Mouse (Mus musculus) CD8-positive naive resting alpha-beta T cell, adult 2 months (primary cell): Measurements from ENCODE around the gene Paics.
"Not testable (repeated sequence)": the region's sequence is repeated elsewhere in the genome, so short reads cannot be mapped to it uniquely, and the experiment has no call there.

ENCODE experiments used
- DNase-seq, 2 experiments: peaks; one replicate each; pipeline ENCODE4 v3.0.0; 2022; ENCODE audit warnings: low read depth in 2 of 2, low spot score in 2 of 2

Gene Paics

GRCm38 (mm10) chr5:76951106-76952027, at the start of gene Paics, which contains the start of gene Ppat:
TSS of gene Paics (plus strand) at chr5:76951307.
TSS of gene Ppat (minus strand) at chr5:76951578.
- peak; percentile 96 to 97 for DNase-seq

DNA sequence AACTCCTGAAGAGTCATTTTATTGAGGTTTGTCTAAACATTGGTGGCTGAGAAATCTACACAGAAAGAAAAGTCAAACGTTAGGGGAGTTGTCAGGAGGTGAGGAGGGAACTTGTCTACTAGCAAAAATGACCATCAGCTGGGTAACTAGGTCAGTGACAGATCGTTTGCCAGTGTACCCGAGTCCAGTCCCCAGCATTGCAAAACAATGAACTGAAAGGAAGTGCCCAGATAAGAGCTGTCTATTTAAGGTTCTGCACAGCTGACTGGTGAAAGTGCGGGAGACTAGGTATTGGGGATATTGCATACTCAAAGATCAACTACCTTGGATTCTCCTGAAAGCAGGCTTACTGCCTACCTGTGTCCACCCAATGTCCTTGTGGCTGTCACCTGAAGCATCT, 49.0 kb upstream of the Paics start:
- no peak for DNase-seq

DNA sequence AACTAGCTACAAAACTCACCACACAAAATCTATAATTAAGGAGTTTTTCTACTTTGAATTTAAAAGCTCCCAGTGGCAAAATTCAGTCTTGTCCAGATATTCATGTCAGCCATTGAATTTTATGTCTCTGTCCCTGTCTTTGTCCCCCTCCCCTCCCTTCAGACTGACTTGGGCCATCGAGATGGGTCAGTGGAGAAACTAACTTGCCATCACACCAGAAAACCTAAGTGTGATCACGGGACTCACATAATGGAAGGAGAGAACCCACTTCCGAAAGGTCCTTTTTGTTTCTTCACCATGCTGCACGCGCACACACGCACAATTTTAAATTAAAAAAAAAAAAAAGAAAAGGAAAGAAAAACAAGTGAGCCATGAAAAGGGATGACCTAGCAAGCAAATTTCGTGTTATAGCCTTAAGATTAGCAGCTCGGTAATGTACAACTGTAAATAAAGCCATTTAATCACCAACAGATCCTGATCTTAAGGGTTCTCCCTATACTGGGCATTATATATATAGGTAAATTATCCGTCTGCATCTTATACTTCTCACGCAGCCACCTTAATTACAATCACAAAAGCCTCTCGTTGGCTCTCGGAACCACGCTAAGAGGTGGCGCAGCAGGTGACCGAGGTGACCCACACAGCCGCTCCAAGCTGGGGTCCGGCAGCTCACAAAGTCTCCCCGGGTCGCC, 46.2 kb upstream of the Paics start:
- peak in 1 of 2 experiments; percentile 6 for DNase-seq

DNA sequence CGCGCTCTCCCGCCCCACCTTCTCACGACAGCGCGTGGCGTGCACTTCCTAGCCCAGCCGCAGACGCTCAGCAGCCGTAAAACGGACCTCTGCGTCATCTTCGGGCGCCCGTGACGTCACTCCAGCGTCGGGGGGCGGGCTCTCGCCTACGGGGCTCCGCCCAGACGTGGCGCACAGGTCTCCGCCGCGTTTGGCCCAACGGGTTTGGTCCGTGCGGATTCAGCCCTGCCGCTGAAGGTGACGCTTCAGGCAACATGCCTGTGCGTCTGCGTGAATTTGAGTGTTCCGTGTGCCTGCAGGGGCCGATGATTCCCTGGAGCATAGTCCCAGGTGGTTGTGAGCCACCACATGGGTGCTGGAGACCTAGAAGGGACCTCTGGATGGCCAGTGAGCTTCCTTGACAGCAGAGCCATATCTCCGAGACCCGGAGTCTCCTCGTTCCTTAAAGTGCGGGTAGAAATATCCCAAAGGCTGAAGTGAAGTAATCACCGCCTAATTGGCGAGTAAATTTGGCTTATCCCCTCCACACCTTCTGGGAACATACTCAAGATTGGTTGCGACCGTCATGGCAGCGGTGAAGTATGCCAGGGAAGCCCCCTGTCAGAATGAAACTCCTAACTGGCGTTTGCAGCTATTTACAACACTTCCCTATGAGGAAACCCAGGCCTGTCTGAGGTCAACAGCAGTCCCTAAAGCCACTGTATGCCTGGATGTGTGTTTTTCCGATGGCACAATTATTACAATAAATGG, 45.5 kb upstream of the Paics start, which contains the start of gene Aasdh:
TSS of gene Aasdh (minus strand) at position 110 of the 750 bp plus-strand sequence.
- peak; percentile 95 to 97 for DNase-seq

GRCm38 (mm10) chr5:76906155-76906499, 45.0 kb upstream of the Paics start:
- no peak for DNase-seq

DNA sequence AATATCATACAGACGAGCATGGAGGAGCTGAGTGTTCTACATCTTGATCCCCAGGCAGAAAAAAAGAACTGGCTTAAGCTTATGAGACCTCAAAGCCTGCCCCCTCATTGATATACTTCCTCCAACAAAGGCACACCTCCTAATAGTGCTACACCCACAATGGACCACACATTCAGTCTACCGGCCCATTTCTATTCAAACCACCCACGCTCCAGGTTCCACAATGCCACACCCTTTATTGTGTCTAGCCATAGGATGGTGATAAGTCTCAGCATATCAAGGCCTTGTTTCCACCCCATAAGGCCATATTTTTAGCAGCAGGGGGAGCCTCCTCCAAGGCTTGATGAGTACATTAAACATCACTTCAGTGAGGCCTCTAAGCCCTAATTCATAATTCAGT, 40.3 kb upstream of the Paics start:
- DNase-seq = no peak

DNA sequence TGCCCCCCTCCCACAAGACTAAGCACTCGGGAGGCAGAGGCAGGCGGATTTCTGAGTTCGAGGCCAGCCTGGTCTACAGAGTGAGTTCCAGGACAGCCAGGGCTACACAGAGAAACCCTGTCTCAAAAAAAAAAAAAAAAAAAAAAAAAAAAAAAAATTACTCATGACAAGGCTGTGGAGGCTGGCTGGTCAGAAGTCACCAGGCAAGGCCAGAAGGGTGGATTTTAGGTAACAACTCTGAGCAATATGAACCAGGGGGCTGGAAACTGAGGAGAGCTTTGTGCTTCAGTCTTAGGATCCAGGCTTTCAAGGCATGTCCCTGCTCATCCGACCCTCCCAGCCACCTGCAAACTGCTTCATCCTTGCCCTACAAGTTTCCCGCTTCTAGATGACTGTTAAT, 38.6 kb upstream of the Paics start:
- DNase-seq = not testable (repeated sequence)

- no peak for DNase-seq
Measured at GRCm38 (mm10) chr5:76922833-76923232, 28.3 kb upstream of the Paics start.

DNA sequence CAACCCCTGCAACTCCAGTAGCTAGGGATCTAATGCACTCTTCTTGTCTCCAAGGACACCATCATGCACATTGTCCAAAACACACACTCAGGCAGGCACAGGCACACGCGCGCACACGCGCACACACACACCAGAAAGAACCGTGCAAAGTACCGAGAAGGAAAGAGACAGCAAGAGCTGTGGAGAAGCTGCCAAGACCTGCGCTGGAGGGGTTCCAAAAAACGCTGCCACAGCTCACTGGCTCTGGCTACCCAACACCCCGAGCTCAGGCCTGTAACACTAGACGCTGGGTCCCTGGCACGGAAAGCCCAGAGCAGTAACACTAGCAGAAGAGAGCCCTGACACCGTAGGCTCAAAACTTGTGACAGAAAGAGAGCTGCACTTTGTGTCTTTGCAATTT, 27.7 kb upstream of the Paics start:
- no peak for DNase-seq

GRCm38 (mm10) chr5:76924296-76924695, 26.8 kb upstream of the Paics start:
- no peak for DNase-seq

DNA sequence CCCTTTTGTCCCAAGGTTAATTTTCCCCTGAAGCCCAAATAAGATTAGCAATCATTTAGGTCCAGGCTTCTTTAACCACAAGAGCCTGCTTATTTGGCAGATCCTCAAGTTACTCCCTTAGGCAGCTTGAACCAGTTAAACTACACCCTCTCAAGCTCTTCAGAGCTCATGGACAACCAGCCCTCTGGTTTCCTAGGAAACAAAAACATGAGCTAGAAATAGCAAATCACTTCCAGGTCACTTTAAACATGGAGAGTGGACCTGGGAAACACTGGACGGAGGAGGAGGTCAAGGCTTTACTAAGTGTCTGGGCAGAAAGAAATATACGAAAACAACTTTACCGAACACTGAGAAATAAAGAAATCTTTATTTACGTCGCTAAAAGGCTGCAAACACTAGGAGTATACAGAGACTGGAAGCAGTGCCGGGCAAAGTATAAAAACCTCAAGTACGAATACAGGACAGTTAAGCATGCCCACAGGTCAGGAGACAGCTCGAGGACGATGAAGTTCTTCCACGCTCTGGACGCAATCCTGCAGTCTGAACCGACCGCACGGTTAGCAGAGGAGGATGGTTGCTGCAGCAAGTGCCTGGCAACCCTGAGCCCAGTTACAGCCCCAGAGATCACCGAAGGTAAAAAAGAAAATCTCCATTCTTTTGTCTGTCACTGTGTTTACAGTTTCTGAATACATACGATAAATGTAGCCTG, 22.8 kb upstream of the Paics start:
- DNase-seq = no peak

DNA sequence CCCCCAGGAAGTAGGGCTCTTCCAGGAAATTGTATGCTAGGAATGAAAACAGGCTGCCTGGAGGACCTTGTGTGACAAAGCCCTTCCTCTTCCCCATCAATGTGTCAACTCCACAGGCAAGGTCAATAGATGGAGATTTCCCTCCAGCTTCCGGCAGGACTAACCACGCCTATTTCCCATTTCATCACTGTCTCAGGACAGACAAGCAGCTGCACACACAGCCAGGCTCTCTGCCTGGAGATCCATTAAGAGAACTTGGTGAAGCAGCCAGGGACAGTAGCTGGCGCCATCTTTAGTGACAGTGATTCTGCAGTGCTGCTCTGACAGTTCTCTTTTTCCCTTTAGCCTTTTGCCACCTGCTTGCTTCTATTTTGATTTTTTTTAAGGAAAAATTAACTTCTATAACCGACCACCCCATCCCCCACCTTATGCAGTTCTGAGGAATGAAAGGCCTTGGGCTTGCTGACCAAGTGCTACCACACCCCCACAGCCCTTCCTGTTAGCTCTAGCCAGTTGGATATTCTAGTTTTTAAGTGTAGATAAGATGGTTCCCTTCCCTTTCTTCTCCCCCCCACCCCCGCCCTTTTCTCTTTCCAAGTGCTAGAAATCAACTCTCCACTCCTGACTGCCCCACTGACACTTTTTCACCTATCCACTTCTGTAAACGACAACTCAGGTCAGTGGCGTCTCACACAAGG, 21.8 kb upstream of the Paics start:
- DNase-seq = no peak

DNA sequence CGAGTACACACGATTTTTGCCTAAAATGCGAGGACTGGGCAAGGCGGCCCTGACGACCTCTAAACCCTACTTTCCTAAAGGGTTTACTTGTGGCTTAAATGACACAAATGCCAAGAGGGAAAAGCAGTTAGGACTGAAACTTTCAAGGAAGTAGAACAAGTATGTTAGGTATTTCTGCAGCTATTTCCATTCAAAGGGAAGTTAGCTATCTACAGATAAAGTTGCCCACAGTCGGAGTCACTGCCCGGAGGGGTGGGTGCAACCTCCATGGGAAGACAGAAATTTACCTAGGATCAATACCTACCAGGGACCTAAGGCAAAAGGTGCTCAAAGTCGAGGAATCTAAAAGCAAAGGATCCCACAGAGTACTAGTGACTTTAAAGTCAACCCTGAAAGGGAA, 11.4 kb upstream of the Paics start:
- no peak for DNase-seq

- DNase-seq = no peak
Measured at GRCm38 (mm10) chr5:76941975-76942374, 9.1 kb upstream of the Paics start.

DNA sequence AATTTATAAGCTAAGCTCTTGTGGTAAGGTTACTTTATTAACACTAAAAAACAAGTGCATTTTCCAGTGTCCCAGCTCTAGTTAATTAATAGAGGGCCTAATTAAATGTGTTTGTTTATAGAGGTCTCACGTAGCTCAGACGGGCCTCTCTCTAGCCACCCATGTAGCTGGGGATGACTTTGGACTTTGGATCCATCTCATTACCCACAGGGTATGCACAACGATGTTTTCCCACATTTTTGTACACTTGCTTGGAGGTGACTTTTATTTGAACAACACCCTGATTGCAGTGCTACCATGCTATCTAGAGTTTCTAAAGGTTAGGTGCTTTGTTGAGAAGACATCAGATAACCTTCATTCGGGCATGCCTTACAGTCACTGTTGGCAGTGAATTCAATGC, 8.6 kb upstream of the Paics start:
- DNase-seq = no peak

- DNase-seq = no peak
Measured at GRCm38 (mm10) chr5:76944965-76945677, 6.0 kb upstream of the Paics start.

GRCm38 (mm10) chr5:76945678-76946033, 5.5 kb upstream of the Paics start:
- no peak for DNase-seq

- no peak for DNase-seq
Measured at GRCm38 (mm10) chr5:76947142-76947541, 4.0 kb upstream of the Paics start.

DNA sequence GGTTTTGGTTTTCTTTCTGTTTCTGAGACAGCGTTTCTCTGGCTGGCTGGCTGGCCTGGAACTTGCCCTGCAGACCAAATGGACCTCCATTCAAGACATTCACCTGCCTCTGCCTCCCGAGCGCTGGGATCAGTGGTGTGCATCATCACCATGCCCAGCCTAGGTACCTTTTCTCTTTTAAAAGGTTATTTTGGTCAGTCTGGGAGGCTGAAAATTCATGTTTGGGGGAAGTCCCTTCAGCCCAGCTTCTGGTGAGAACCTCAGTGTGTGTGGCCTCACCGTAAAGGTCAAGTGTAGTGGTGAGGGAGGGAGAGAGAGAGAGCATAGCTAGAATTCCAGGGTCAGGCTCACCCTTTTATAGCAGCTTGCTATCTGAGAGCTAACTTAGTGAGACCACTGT, 3.3 kb upstream of the Paics start:
- DNase-seq = no peak
